Mouse (Mus musculus): ENCODE measurements around the gene Radil. TPM values are rescaled to one million over a fixed set of nuclear protein-coding genes. Genes with fewer than 3 reads are reported as not detected.

The Radil gene
- 0.13 TPM in 1 of 2 replicates, not detected in the other for polyA plus RNA-seq (2012; ENCODE audit: low replicate concordance)

DNA sequence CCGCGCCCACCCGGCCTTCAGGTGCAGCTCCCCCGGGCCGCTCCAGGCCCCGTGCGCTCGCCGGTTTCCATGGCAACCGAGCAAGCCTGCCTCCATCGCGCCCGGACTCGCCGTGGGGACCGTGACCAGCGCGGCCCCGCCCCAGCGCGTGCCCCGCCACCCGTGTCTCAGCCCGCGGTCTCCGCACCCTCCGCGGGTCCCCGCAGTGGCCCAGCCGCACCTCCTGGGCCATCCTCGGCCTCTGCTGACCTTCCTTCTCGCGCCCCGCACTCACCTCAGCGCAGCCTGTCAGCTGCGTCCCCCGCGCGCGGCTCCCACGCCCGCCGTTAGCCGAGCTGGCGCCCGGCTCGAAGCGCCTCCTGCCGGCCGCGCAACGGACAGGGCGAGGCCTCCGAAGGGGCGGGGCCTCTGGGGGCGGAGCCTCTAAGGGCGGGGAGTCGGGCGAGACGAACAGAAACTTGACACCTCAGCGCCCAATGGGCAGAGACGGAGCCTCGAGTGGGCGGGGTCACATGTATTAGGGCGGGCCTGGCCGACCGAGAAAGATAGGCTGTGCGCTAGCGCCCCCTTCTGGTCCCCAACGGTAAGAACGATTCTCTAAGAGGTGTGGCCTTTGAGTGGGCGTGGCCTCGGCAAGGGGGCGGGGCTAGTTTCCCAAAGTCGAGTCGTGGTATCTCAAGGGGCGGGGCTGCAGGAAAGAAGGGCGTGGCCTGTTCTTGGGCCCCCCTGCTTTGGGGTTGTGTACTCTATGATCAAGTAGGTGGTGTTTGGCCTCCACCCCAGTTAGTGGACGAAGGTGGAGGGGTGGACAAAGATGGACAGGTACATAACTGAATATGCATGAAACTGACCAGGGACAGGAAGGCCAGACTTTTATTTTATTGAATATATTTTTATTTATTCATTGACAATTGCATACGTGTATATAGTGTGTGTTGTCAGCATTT, at the start of gene Radil:
Radil (minus strand) TSS at position 393 of the 947 bp plus-strand sequence.

DNA sequence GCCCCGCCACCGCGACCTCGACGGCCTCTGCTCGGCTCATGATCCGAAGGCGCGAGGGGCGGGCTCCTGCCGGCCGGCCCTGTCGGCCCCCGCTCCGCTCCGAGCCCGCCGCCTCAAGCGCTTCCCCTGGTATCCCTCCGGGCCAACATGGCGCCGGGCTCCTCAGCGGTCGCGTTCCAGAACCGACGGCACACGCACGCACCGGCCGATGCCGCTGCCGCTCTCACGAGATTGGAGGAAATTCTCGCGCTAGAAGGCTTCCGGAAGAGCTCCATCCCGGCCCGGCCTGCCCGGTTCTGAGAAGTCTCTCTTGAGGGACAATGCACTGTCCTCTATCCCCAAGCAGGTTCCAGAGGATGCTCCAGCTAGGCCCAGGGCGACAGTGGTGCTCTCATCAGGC, 21.0 kb downstream of the Radil start, which contains the start of gene Papolb:
Papolb (minus strand) TSS at position 162 of the 400 bp plus-strand sequence.

DNA sequence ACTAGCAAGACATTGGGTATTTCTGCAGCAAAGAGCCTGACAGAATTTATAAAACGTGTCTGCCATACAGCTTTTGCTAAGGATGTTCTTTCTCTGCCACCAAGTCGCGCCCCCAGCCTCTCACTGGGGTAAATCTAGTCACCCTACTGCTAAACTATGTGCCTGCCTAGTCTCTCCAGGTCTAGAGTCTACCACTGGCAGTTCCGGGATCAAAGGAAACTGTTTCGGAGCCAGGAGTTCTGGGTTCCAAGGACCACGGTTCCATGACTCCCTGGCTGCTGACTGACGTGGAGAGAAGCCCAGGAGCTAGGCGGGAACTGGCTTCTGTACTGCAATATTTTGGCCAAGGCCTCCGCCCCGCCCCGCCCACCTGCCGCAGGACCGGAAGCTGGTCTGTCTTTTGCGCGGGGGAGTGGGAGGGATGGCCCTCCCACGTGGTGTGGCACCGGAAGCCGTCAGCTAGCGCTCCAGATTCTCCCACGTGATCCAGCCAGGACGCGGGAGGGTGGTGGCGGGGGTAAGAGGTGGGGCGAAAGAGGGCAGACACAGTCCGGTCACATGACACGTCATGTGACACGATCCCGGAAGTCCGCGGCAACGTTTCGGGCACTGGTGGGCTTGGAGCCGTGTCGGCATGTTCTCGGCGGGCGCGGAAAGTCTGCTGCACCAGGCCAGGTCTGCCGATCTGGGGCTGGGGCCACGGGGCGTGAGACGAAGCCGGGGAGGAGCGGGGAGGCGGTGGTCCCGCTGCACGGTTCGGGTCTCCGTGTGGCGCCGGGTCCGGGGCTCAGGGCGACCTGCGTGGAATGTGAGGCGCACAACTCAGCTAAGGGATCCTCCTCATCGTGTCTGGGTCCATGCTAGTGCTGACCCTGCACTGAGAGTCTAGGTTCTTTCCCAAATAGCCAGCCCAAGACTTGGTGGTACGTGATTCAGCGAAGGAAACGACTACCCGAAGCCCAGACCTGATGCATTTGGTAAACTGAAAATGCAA, 87.1 kb downstream of the Radil start, which contains the start of gene Ap5z1:
Ap5z1 (plus strand) TSS at position 484 of the 994 bp plus-strand sequence.

Other genes with a start within 250 kb of the Radil start
- gene Foxk1, start 149.6 kb downstream of the Radil start, polyA plus RNA-seq (2012; ENCODE audit: low replicate concordance): 38.7 and 75.2 TPM in 2 replicates
- 22.3 and 34.2 TPM in 2 replicates for gene Ap5z1, start 87.2 kb downstream of the Radil start, polyA plus RNA-seq (2012; ENCODE audit: low replicate concordance)
- not detected in 2 replicates for gene Papolb, start 21.0 kb downstream of the Radil start, polyA plus RNA-seq (2012; ENCODE audit: low replicate concordance)
- gene Mmd2, start 57.7 kb upstream of the Radil start, polyA plus RNA-seq (2012; ENCODE audit: low replicate concordance): not detected in 2 replicates
- 25.8 and 28.2 TPM in 2 replicates for gene Wipi2, start 76.6 kb upstream of the Radil start, polyA plus RNA-seq (2012; ENCODE audit: low replicate concordance)
- 3.0 and 3.8 TPM in 2 replicates for gene Slc29a4, start 141.4 kb upstream of the Radil start, polyA plus RNA-seq (2012; ENCODE audit: low replicate concordance)